Mouse (Mus musculus) midbrain, postnatal 0 days (tissue): ENCODE results near the gene Dock8. TPM values are rescaled to one million over a fixed set of nuclear protein-coding genes. Genes with fewer than 3 reads are reported as not detected.

Source experiments
- ATAC-seq: fragments of 200-750 bp; cut with Nextera tagmentation; 2 replicates; pipeline ENCODE4 v1.8.0; 2017; ENCODE audit warnings: moderate number of reproducible peaks, mild to moderate bottlenecking, moderate TSS enrichment, moderate library complexity; ENCODE audit not compliant: low FRiP score
- DNase-seq: peaks from one replicate; pipeline ENCODE4 v3.0.0-alpha.2; 2015; ENCODE audit warnings: low spot score
- H3K27ac ChIP-seq: fragments of 300-500 bp; sonication (generic); 2 replicates; pipeline ENCODE4 v1.5.1; 2014; ENCODE audit warnings: low read depth, mild to moderate bottlenecking, low read length, mixed read lengths
- H3K27me3 ChIP-seq: fragments of 300-500 bp; sonication (generic); 2 replicates; pipeline ENCODE4 v1.6.1; 2014; ENCODE audit warnings: low read length, control low read depth, mixed read lengths; ENCODE audit not compliant: insufficient read depth
- H3K36me3 ChIP-seq: fragments of 300-500 bp; sonication (generic); 2 replicates; pipeline ENCODE4 v1.6.1; 2014; ENCODE audit warnings: low read length, control low read depth, mixed read lengths; ENCODE audit not compliant: insufficient read depth
- H3K4me1 ChIP-seq: fragments of 300-500 bp; sonication (generic); 2 replicates; pipeline ENCODE4 v1.6.1; 2014; ENCODE audit warnings: mild to moderate bottlenecking, control low read depth, antibody characterized with exemption, low read length, mixed read lengths; ENCODE audit not compliant: insufficient read depth
- H3K4me2 ChIP-seq: fragments of 300-500 bp; sonication (generic); 2 replicates; pipeline ENCODE4 v1.6.1; 2014; ENCODE audit warnings: low read depth, mild to moderate bottlenecking, low read length, mixed read lengths; ENCODE audit not compliant: poor library complexity, severe bottlenecking
- H3K4me3 ChIP-seq: fragments of 300-500 bp; sonication (generic); 2 replicates; pipeline ENCODE4 v1.5.1; 2014; ENCODE audit warnings: low read depth, mild to moderate bottlenecking, low read length, moderate library complexity
- H3K9ac ChIP-seq: fragments of 300-500 bp; sonication (generic); replicated peaks from 2 replicates; pipeline ENCODE4 v1.6.1; 2014; ENCODE audit warnings: mild to moderate bottlenecking, low read length, moderate library complexity, mixed read lengths; ENCODE audit not compliant: poor library complexity, severe bottlenecking
- H3K9me3 ChIP-seq: fragments of 300-500 bp; sonication (generic); 2 replicates; pipeline ENCODE4 v1.6.1; 2016; ENCODE audit warnings: low read length, control low read depth
- CTCF ChIP-seq: IDR thresholded peaks from 2 replicates; pipeline ENCODE4 v1.5.1; 2016; ENCODE audit warnings: antibody characterized with exemption, mild to moderate bottlenecking
- WGBS: fragments of 180-500 bp; shearing (Covaris S2); extraction: QIAGEN DNeasy Blood & Tissue Kit; methylation state at CpG from one replicate; pipeline ENCODE4 v1.1.7; 2014; 5-methylcytosine and 5-hydroxymethylcytosine counted together
- polyA plus RNA-seq: library from polyadenylated mRNA; unstranded; fragments of >200 nt; fragmentation: Nextera tagmentation; extraction: Ambion mirVana; gene quantifications from 2 replicates; pipeline ENCODE4 v1.2.1, GENCODE M21; 2015
- total RNA-seq: library from RNA; depleted of rRNA; stranded (reverse); fragments of >200 nt; gene quantifications from 2 replicates; pipeline ENCODE4 v1.2.3, GENCODE M21; 2014

The Dock8 gene
- total and polyA plus RNA-seq, 2 experiments from 2014 or later = 0.44 to 0.77 TPM

DNA sequence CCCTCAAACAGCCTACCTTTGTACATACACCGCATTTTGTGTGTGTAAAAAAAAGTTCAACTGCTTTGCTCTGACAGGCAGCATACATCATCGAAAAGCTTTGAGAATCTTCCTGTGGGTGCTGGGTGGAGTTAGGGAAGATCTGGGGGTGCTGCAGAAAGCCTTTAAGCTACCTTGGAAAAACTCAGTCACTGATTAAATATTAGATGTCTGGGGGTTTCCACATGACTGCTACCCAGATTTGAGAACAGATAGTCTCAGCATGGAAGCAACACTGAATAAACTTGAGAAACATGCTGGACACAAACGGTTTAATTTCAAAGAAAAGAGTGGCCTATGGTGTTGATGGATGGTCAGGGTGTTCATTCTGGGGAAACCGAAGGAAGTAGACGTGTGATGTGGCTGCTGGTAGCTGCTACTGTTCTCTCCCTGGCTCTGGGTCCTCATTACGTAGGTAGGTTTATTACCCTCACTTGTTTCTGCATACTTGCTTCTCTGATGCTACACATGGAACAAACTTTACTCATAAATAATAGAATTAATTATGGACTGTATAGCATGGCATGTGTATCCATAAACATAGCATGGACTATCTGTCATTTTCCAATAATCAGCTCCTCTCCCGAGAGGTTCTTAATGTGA, 15.4 kb upstream of the Dock8 start:
- Histone ChIP-seq H3K9ac (no peak overlapping the region), H3K9me3 (no peaks in the 10 kb centered on the region), H3K27ac (no peak overlapping the region), H3K4me1 (no peaks in the 10 kb centered on the region), H3K4me2 (no peak overlapping the region), H3K36me3 (no peaks in the 10 kb centered on the region), H3K27me3 (no peaks in the 10 kb centered on the region), H3K4me3 (no peak overlapping the region)
- ATAC-seq = no peak
- WGBS = 74% methylated on average over 7 of the region's 7 CpGs
- DNase-seq = no peak
- no peak for TF ChIP-seq CTCF

DNA sequence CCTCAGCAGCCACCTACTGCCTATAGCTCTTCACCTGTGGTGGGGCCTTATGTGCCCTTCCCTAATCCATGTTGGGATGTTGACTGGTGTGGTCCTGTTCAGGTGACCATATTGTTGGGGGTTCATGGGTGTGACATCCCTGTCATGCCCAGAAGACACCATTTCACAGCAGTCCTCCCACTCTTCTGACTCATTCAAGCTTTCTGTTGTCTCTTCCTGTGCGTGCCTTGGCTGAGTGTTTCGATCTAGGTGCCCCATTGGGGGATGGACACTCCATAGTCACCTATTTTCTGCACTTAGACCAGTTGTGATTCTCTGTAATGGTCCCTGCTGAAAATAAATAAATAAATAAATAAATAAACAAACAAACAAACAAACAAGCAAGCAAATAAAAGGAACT, 14.3 kb upstream of the Dock8 start:
- Histone ChIP-seq H3K4me2 (no peak overlapping the region), H3K4me3 (no peak overlapping the region), H3K27ac (no peak overlapping the region), H3K9me3 (no peaks in the 10 kb centered on the region), H3K9ac (no peak overlapping the region), H3K27me3 (no peaks in the 10 kb centered on the region), H3K36me3 (no peaks in the 10 kb centered on the region), H3K4me1 (no peaks in the 10 kb centered on the region)
- TF ChIP-seq CTCF = no peak
- no peak for DNase-seq
- 90% methylated on average over 2 of the region's 2 CpGs for WGBS
- no peak for ATAC-seq

DNA sequence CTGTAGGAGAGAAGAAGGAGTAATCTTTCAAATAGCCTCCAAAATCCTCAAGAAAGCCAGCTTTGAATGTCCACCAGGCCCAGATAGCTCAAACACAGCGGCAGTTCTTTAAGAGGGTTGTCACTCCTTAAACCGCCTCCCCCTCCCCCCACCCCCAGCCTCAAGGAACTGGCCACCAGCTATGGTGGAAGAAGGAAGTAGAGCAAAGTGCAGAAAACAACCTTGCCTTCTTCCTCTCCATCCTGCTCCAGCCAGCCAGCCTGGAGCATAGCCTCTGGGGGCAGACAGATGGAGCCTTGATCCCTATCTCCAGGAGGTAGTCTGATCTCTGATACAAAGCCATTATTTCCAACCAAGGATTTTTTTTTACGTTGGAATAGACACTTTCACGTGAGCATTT, 12.0 kb upstream of the Dock8 start:
- ATAC-seq (no peak), DNase-seq (no peak)
- Histone ChIP-seq H3K4me1 (no peaks in the 10 kb centered on the region), H3K27me3 (no peaks in the 10 kb centered on the region), H3K27ac (no peak overlapping the region), H3K9me3 (no peaks in the 10 kb centered on the region), H3K4me2 (no peak overlapping the region), H3K4me3 (no peak overlapping the region), H3K9ac (no peak overlapping the region), H3K36me3 (no peaks in the 10 kb centered on the region)
- WGBS = 73% methylated on average over 4 of the region's 4 CpGs
- TF ChIP-seq CTCF = no peak

DNA sequence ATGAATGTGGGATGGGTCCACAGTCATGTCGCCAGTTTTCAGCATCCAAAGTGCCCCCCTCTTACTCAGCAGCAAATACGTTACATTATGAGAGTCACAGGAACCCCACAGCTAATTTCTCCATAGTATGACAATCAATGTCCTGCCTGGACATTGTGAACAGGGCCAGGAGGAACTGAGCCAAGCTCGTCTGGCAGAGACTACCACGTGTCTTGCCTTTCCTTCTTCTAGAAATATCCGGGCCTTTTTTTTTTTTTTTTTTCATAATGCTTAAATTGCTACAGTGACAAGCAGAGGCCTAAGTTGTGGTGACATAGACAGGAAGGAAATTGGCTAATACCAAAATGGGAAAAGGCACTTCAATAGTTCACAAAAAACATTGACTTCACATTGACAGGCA, 10.5 kb upstream of the Dock8 start:
- Histone ChIP-seq H3K27me3 (no peaks in the 10 kb centered on the region), H3K27ac (no peak overlapping the region), H3K9me3 (no peaks in the 10 kb centered on the region), H3K9ac (no peak overlapping the region), H3K36me3 (no peaks in the 10 kb centered on the region), H3K4me2 (no peak overlapping the region), H3K4me3 (no peak overlapping the region), H3K4me1 (no peaks in the 10 kb centered on the region)
- WGBS = 81% methylated on average over 5 of the region's 5 CpGs
- TF ChIP-seq CTCF = no peak
- ATAC-seq = no peak
- no peak for DNase-seq

DNA sequence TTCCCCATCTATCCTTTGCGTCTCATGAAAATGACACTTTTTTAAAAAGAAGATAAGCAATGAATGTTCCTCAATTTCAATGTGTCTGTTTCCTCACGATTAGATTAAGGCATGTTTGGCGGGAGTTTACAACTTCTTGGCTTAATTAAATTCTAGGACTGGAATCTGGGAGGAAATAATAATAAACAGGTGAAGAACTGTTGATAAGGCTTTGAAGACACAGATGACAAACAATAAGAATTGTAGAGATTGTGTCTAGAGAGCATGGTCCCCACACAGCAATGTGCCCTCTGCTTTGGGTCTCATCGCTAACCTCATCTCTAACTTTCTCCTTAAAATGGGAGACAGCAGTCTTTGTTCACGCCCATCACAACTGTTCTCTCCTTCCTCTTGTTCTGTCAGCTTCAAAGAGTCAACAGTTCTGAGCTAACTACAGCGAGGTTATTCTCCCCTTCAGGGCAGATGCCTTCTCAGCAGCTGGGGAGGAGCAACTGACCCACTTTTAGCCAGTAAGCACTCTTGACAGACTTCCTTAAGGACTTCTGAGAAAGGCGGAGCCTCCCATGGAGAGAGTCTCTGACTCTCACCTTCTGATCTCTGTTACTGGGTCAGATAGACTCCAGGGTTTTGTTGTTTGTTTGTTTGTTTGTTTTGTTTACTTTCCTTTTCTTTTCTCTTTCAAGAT, 9.1 kb upstream of the Dock8 start:
- Histone ChIP-seq H3K27me3 (no peaks in the 10 kb centered on the region), H3K4me1 (no peaks in the 10 kb centered on the region), H3K36me3 (no peaks in the 10 kb centered on the region), H3K4me3 (no peak overlapping the region), H3K9me3 (no peaks in the 10 kb centered on the region), H3K27ac (no peak overlapping the region), H3K9ac (no peak overlapping the region), H3K4me2 (no peak overlapping the region)
- DNase-seq = no peak
- WGBS = 80% methylated on average over 7 of the region's 7 CpGs
- TF ChIP-seq CTCF = no peak
- ATAC-seq = no peak

DNA sequence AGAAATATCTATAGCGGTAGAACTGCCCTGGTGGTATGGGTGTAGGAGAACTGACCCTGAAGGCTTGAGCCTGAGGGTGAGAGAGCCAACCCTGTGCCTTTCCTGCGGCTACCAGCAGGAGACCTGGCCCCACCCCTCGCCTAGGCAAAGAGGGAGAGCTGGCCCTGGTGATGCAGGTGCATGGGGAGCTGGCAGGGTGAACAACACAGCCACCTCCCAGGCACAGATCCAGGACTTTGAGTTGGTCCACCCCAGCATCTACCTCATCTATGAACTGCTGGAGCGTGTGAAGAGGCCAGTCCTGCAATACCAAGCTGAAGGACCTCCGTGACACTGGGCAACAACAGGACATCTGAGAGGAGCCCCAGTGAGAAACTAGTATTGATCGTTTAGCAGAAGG, 5.8 kb upstream of the Dock8 start:
- H3K27ac ChIP-seq = no peak overlapping the region
- H3K36me3 ChIP-seq = no peaks in the 10 kb centered on the region
- TF ChIP-seq CTCF = no peak
- DNase-seq (no peak), ATAC-seq (no peak)
- H3K4me1 ChIP-seq = no peaks in the 10 kb centered on the region
- H3K9ac ChIP-seq = no peak overlapping the region
- H3K27me3 ChIP-seq = peaks cover 9% of the 10 kb centered on the region
- 74% methylated on average over 6 of the region's 6 CpGs for WGBS
- H3K4me2 ChIP-seq = no peak overlapping the region
- H3K4me3 ChIP-seq = no peak overlapping the region
- no peaks in the 10 kb centered on the region for H3K9me3 ChIP-seq
